Mouse (Mus musculus): Measurements from ENCODE around the gene Bcl2l11. TPM values are rescaled to one million over a fixed set of nuclear protein-coding genes. Genes with fewer than 3 reads are reported as not detected.

Bcl2l11 gene
- polyA plus RNA-seq, 1 experiment from 2014 or later = 6.0 TPM

DNA sequence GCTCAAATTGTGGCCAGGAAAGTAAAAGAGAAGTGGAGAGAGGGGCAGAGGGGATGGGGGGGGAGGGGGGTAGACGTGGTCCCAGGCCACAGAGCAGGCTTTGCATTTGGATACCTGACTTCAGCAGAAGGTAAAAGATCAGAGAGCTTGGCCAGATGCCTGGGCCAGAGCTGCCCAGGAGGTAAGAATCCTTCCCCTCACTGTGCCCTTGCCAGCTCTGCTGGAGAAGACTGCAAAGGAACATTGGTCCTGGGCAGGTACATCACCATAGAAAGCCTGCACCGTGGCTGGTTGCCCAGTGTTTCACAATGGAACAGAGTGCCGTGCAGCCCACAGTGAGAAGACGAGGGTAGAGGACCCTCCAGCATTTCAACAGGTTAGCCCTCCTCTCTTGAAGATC, 67.6 kb downstream of the Bcl2l11 start:
- Histone ChIP-seq H3K36me3 (ENCODE audit: control insufficient read depth, insufficient read depth) (no peaks in the 10 kb centered on the region), H3K27ac (ENCODE audit: low read length) (no peak overlapping the region), H3K4me3 (ENCODE audit: low read depth, low read length) (no peak overlapping the region), H3K27me3 (ENCODE audit: control insufficient read depth, insufficient read depth, low read depth, low read length) (no peaks in the 10 kb centered on the region), H3K9me3 (replicated peaks; ENCODE audit: control insufficient read depth, low read length) (no peaks in the 10 kb centered on the region), H3K4me2 (ENCODE audit: low read depth, low read length) (no peak overlapping the region), H3K4me1 (ENCODE audit: control insufficient read depth, low read depth, low read length) (no peaks in the 10 kb centered on the region), H3K9ac (ENCODE audit: low read depth, low read length) (no peak overlapping the region)
- no peak for ATAC-seq (ENCODE audit: low read depth)
- 48% methylated on average over 4 of the region's 4 CpGs for whole genome bisulfite sequencing (ENCODE audit: insufficient replicate concordance)

- no peak for ATAC-seq (ENCODE audit: low read depth)
- WGBS (ENCODE audit: insufficient replicate concordance) = 72% methylated on average over 3 of the region's 3 CpGs
- H3K27ac ChIP-seq (ENCODE audit: low read length) = no peak overlapping the region
- H3K4me1 ChIP-seq (ENCODE audit: control insufficient read depth, low read depth, low read length) = no peaks in the 10 kb centered on the region
- H3K9me3 ChIP-seq (replicated peaks; ENCODE audit: control insufficient read depth, low read length) = no peaks in the 10 kb centered on the region
- H3K4me2 ChIP-seq (ENCODE audit: low read depth, low read length) = no peak overlapping the region
- H3K4me3 ChIP-seq (ENCODE audit: low read depth, low read length) = no peak overlapping the region
- H3K36me3 ChIP-seq (ENCODE audit: control insufficient read depth, insufficient read depth) = no peaks in the 10 kb centered on the region
- H3K27me3 ChIP-seq (ENCODE audit: control insufficient read depth, insufficient read depth, low read depth, low read length) = no peaks in the 10 kb centered on the region
- no peak overlapping the region for H3K9ac ChIP-seq (ENCODE audit: low read depth, low read length)
Measured at GRCm38 (mm10) chr2:128197379-128197778, 71.5 kb downstream of the Bcl2l11 start.

DNA sequence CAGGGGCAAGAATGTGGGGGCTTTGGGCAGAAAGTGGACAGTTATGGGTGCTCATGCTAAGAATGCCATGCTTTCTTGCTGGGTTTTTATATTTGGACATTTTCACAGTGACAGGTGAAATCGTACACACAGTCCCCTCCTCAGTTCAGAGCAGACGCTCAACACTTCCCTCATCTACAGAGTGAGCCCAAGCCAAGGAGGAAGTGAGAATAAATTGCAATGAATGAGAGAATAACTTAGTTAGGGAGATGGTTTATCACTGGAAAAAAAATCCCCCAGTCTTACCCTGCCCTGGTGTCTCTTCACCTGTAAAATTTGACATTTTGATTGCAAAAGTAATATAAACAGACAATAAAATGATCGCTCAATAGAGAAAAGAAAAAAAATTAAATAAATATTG, 77.3 kb downstream of the Bcl2l11 start:
- Histone ChIP-seq H3K36me3 (ENCODE audit: control insufficient read depth, insufficient read depth) (no peaks in the 10 kb centered on the region), H3K27me3 (ENCODE audit: control insufficient read depth, insufficient read depth, low read depth, low read length) (no peaks in the 10 kb centered on the region), H3K4me2 (ENCODE audit: low read depth, low read length) (no peak overlapping the region), H3K4me1 (ENCODE audit: control insufficient read depth, low read depth, low read length) (no peaks in the 10 kb centered on the region), H3K9me3 (replicated peaks; ENCODE audit: control insufficient read depth, low read length) (no peaks in the 10 kb centered on the region), H3K4me3 (ENCODE audit: low read depth, low read length) (no peak overlapping the region), H3K9ac (ENCODE audit: low read depth, low read length) (no peak overlapping the region), H3K27ac (ENCODE audit: low read length) (no peak overlapping the region)
- WGBS (ENCODE audit: insufficient replicate concordance) = 32% methylated on average over 3 of the region's 3 CpGs
- ATAC-seq (ENCODE audit: low read depth) = no peak

- no peaks in the 10 kb centered on the region for H3K4me1 ChIP-seq (ENCODE audit: control insufficient read depth, low read depth, low read length)
- no peaks in the 10 kb centered on the region for H3K9me3 ChIP-seq (replicated peaks; ENCODE audit: control insufficient read depth, low read length)
- no peak overlapping the region for H3K4me2 ChIP-seq (ENCODE audit: low read depth, low read length)
- no peaks in the 10 kb centered on the region for H3K36me3 ChIP-seq (ENCODE audit: control insufficient read depth, insufficient read depth)
- ATAC-seq (ENCODE audit: low read depth) = no peak
- H3K4me3 ChIP-seq (ENCODE audit: low read depth, low read length) = no peak overlapping the region
- no peak overlapping the region for H3K9ac ChIP-seq (ENCODE audit: low read depth, low read length)
- WGBS (ENCODE audit: insufficient replicate concordance) = 20% methylated on average over 6 of the region's 6 CpGs
- no peaks in the 10 kb centered on the region for H3K27me3 ChIP-seq (ENCODE audit: control insufficient read depth, insufficient read depth, low read depth, low read length)
- no peak overlapping the region for H3K27ac ChIP-seq (ENCODE audit: low read length)
Measured at GRCm38 (mm10) chr2:128203749-128204405, 78.0 kb downstream of the Bcl2l11 start.

GRCm38 (mm10) chr2:128208541-128208940, 82.7 kb downstream of the Bcl2l11 start:
- no peaks in the 10 kb centered on the region for H3K9me3 ChIP-seq (replicated peaks; ENCODE audit: control insufficient read depth, low read length)
- no peak for ATAC-seq (ENCODE audit: low read depth)
- H3K4me1 ChIP-seq (ENCODE audit: control insufficient read depth, low read depth, low read length) = no peaks in the 10 kb centered on the region
- H3K27ac ChIP-seq (ENCODE audit: low read length) = no peak overlapping the region
- WGBS (ENCODE audit: insufficient replicate concordance) = 68% methylated on average over 1 of the region's 1 CpGs
- no peak overlapping the region for H3K4me2 ChIP-seq (ENCODE audit: low read depth, low read length)
- H3K36me3 ChIP-seq (ENCODE audit: control insufficient read depth, insufficient read depth) = no peaks in the 10 kb centered on the region
- H3K9ac ChIP-seq (ENCODE audit: low read depth, low read length) = no peak overlapping the region
- H3K27me3 ChIP-seq (ENCODE audit: control insufficient read depth, insufficient read depth, low read depth, low read length) = no peaks in the 10 kb centered on the region
- H3K4me3 ChIP-seq (ENCODE audit: low read depth, low read length) = no peak overlapping the region

- Histone ChIP-seq H3K27me3 (ENCODE audit: control insufficient read depth, insufficient read depth, low read depth, low read length) (no peaks in the 10 kb centered on the region), H3K4me3 (ENCODE audit: low read depth, low read length) (no peak overlapping the region), H3K9ac (ENCODE audit: low read depth, low read length) (no peak overlapping the region), H3K27ac (ENCODE audit: low read length) (no peak overlapping the region), H3K4me2 (ENCODE audit: low read depth, low read length) (no peak overlapping the region), H3K36me3 (ENCODE audit: control insufficient read depth, insufficient read depth) (no peaks in the 10 kb centered on the region), H3K4me1 (ENCODE audit: control insufficient read depth, low read depth, low read length) (no peaks in the 10 kb centered on the region), H3K9me3 (replicated peaks; ENCODE audit: control insufficient read depth, low read length) (no peaks in the 10 kb centered on the region)
- WGBS (ENCODE audit: insufficient replicate concordance) = 72% methylated on average over 2 of the region's 2 CpGs
- ATAC-seq (ENCODE audit: low read depth) = no peak
Measured at GRCm38 (mm10) chr2:128209841-128210329, 84.0 kb downstream of the Bcl2l11 start.

GRCm38 (mm10) chr2:128210376-128210775, 84.5 kb downstream of the Bcl2l11 start:
- WGBS (ENCODE audit: insufficient replicate concordance) = 34% methylated on average over 9 of the region's 9 CpGs
- H3K9me3 ChIP-seq (replicated peaks; ENCODE audit: control insufficient read depth, low read length) = no peaks in the 10 kb centered on the region
- no peak overlapping the region for H3K27ac ChIP-seq (ENCODE audit: low read length)
- H3K4me3 ChIP-seq (ENCODE audit: low read depth, low read length) = no peak overlapping the region
- H3K27me3 ChIP-seq (ENCODE audit: control insufficient read depth, insufficient read depth, low read depth, low read length) = no peaks in the 10 kb centered on the region
- ATAC-seq (ENCODE audit: low read depth) = no peak
- no peaks in the 10 kb centered on the region for H3K4me1 ChIP-seq (ENCODE audit: control insufficient read depth, low read depth, low read length)
- H3K4me2 ChIP-seq (ENCODE audit: low read depth, low read length) = no peak overlapping the region
- no peaks in the 10 kb centered on the region for H3K36me3 ChIP-seq (ENCODE audit: control insufficient read depth, insufficient read depth)
- H3K9ac ChIP-seq (ENCODE audit: low read depth, low read length) = no peak overlapping the region

DNA sequence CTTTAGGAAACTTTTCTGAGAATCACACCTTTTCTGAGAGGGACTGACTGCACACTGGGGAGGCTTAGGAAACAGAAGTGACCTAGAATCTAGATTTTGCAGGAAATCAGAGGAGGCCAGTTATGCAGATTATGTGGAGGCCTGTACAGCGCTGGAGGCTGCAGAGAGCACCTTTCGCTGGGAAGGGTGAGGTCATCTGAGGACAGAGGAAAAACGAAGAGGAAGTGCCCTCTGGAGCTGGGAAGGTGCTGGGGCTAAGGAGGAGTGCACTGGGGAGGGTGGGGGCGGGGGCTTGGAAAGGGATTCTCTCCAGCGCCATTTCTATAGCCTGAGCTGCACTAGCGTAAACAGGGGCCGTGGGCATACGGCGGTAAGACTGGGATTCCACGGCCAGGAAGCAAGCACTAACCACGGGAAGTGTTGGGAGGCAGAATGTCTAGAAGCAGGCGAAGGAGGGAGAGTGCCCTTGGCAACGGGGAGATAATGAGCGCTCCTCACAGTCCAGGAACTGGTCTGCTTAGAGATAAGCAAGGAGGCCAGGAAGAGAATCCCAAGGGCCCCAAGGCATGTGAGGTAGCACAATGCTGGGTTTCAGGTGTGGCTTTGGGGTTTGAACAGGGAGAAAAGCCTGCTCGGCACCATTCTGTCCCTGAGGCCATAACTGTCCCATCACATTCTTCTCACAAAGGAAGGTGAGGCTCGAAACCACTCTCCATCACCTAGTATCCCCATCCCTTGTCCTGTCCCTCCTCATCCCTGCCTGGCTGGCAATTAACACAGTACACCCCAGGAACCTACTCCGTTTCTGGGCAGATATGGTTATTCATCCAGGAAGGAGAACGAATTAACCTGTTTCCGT, 85.4 kb downstream of the Bcl2l11 start:
- ATAC-seq (ENCODE audit: low read depth) = peak; percentile 50
- Histone ChIP-seq H3K27ac (ENCODE audit: low read length) (no peak overlapping the region), H3K4me2 (ENCODE audit: low read depth, low read length) (no peak overlapping the region), H3K4me1 (ENCODE audit: control insufficient read depth, low read depth, low read length) (no peaks in the 10 kb centered on the region), H3K36me3 (ENCODE audit: control insufficient read depth, insufficient read depth) (no peaks in the 10 kb centered on the region), H3K27me3 (ENCODE audit: control insufficient read depth, insufficient read depth, low read depth, low read length) (no peaks in the 10 kb centered on the region), H3K9me3 (replicated peaks; ENCODE audit: control insufficient read depth, low read length) (no peaks in the 10 kb centered on the region), H3K9ac (ENCODE audit: low read depth, low read length) (no peak overlapping the region), H3K4me3 (ENCODE audit: low read depth, low read length) (no peak overlapping the region)
- WGBS (ENCODE audit: insufficient replicate concordance) = 13% methylated on average over 19 of the region's 19 CpGs

DNA sequence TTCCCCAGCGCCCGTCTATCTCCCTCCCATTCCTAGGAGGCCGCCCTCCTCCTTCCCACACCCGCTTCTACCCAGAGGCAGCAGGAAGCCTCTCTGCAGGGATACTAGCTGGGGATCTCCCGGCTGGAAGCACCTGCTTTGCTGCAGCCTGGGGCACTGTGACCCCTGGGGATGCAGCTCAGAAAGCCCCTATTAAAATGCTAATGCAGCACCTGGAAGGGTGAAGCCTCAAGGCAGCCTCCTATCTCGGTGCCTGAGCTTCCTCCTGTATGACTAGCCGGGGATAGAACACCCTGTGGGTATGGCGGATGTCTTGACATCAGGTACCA, 86.0 kb downstream of the Bcl2l11 start:
- H3K9me3 ChIP-seq (replicated peaks; ENCODE audit: control insufficient read depth, low read length) = no peaks in the 10 kb centered on the region
- H3K4me2 ChIP-seq (ENCODE audit: low read depth, low read length) = no peak overlapping the region
- no peaks in the 10 kb centered on the region for H3K36me3 ChIP-seq (ENCODE audit: control insufficient read depth, insufficient read depth)
- no peak overlapping the region for H3K4me3 ChIP-seq (ENCODE audit: low read depth, low read length)
- ATAC-seq (ENCODE audit: low read depth) = no peak
- no peak overlapping the region for H3K9ac ChIP-seq (ENCODE audit: low read depth, low read length)
- 30% methylated on average over 8 of the region's 8 CpGs for WGBS (ENCODE audit: insufficient replicate concordance)
- no peak overlapping the region for H3K27ac ChIP-seq (ENCODE audit: low read length)
- no peaks in the 10 kb centered on the region for H3K27me3 ChIP-seq (ENCODE audit: control insufficient read depth, insufficient read depth, low read depth, low read length)
- H3K4me1 ChIP-seq (ENCODE audit: control insufficient read depth, low read depth, low read length) = no peaks in the 10 kb centered on the region

Data from liver, embryonic 16.5 days (tissue).